Mouse (Mus musculus) cerebral cortex, adult 2 months (tissue): ENCODE data around the gene Fgfr2.

Experiments
- WGBS: fragments of 180-500 bp; shearing (Covaris S2); methylation state at CpG from one replicate; pipeline ENCODE4 v1.1.7; 2018; 5-methylcytosine and 5-hydroxymethylcytosine counted together

Gene Fgfr2

GRCm38 (mm10) chr7:130828475-130828874, 2294.7 kb downstream of the Fgfr2 start:
- 92% methylated on average over 10 of the region's 10 CpGs for WGBS

- WGBS, result 91% methylated on average over 9 of the region's 9 CpGs
These were observed 2295.2 kb downstream of the Fgfr2 start for GRCm38 (mm10) chr7:130827844-130828403.

GRCm38 (mm10) chr7:130827431-130827830, 2295.7 kb downstream of the Fgfr2 start:
- WGBS, result 45% methylated on average over 3 of the region's 3 CpGs

- 85% methylated on average over 3 of the region's 3 CpGs for WGBS
These were observed 2296.8 kb downstream of the Fgfr2 start for GRCm38 (mm10) chr7:130826343-130826742.

- WGBS, result 81% methylated on average over 9 of the region's 9 CpGs
These were observed 2299.2 kb downstream of the Fgfr2 start for GRCm38 (mm10) chr7:130823992-130824391.

GRCm38 (mm10) chr7:130819624-130820023, 2303.5 kb downstream of the Fgfr2 start:
- 45% methylated on average over 10 of the region's 10 CpGs for WGBS

GRCm38 (mm10) chr7:130818813-130819212, 2304.3 kb downstream of the Fgfr2 start:
- WGBS, result 66% methylated on average over 5 of the region's 5 CpGs

- 65% methylated on average over 7 of the region's 7 CpGs for WGBS
These were observed 2306.9 kb downstream of the Fgfr2 start for GRCm38 (mm10) chr7:130816243-130816642.

GRCm38 (mm10) chr7:130815601-130816000, 2307.5 kb downstream of the Fgfr2 start:
- WGBS, result 66% methylated on average over 10 of the region's 10 CpGs

GRCm38 (mm10) chr7:130812407-130812806, 2310.7 kb downstream of the Fgfr2 start:
- WGBS, result 51% methylated on average over 16 of the region's 16 CpGs

- 68% methylated on average over 4 of the region's 4 CpGs for WGBS
These were observed 2312.9 kb downstream of the Fgfr2 start for GRCm38 (mm10) chr7:130810238-130810637.

GRCm38 (mm10) chr7:130808694-130809093, 2314.5 kb downstream of the Fgfr2 start:
- WGBS, result 62% methylated on average over 6 of the region's 6 CpGs

GRCm38 (mm10) chr7:130807749-130808148, 2315.4 kb downstream of the Fgfr2 start:
- WGBS, result 30% methylated on average over 8 of the region's 8 CpGs

- 84% methylated on average over 5 of the region's 5 CpGs for WGBS
These were observed 2318.2 kb downstream of the Fgfr2 start for GRCm38 (mm10) chr7:130804991-130805390.

- 44% methylated on average over 8 of the region's 8 CpGs for WGBS
These were observed 2319.8 kb downstream of the Fgfr2 start for GRCm38 (mm10) chr7:130803251-130803825.

- WGBS, result 92% methylated on average over 4 of the region's 4 CpGs
These were observed 2321.3 kb downstream of the Fgfr2 start for GRCm38 (mm10) chr7:130801811-130802210.

- WGBS, result 80% methylated on average over 4 of the region's 4 CpGs
These were observed 2322.5 kb downstream of the Fgfr2 start for GRCm38 (mm10) chr7:130800681-130801080.

GRCm38 (mm10) chr7:130799418-130799817, 2323.7 kb downstream of the Fgfr2 start:
- 93% methylated on average over 10 of the region's 10 CpGs for WGBS

GRCm38 (mm10) chr7:130797524-130797923, 2325.6 kb downstream of the Fgfr2 start:
- WGBS, result 94% methylated on average over 6 of the region's 6 CpGs

- 71% methylated on average over 8 of the region's 8 CpGs for WGBS
These were observed 2326.4 kb downstream of the Fgfr2 start for GRCm38 (mm10) chr7:130796786-130797185.

GRCm38 (mm10) chr7:130793671-130794070, 2329.5 kb downstream of the Fgfr2 start:
- WGBS, result 85% methylated on average over 9 of the region's 9 CpGs

GRCm38 (mm10) chr7:130789456-130789855, 2333.7 kb downstream of the Fgfr2 start:
- WGBS, result 96% methylated on average over 7 of the region's 7 CpGs

- 90% methylated on average over 3 of the region's 3 CpGs for WGBS
These were observed 2334.2 kb downstream of the Fgfr2 start for GRCm38 (mm10) chr7:130788950-130789349.

GRCm38 (mm10) chr7:130787537-130787936, 2335.6 kb downstream of the Fgfr2 start:
- 99% methylated on average over 4 of the region's 4 CpGs for WGBS
